Mouse (Mus musculus): ENCODE results near the gene Itpa. TPM values are rescaled to one million over a fixed set of nuclear protein-coding genes. Genes with fewer than 3 reads are reported as not detected.
"Not testable (repeated sequence)": the region's sequence is repeated elsewhere in the genome, so short reads cannot be mapped to it uniquely, and the experiment has no call there.

The Itpa gene
- polyA plus RNA-seq (2017; shearing (Covaris generic)) = 10 to 100 TPM; 43.6 to 49.7 TPM

GRCm38 (mm10) chr2:130667559-130667958, at the start of gene Itpa:
Gene Itpa, plus strand, starts transcription at chr2:130667610.
- peak; percentile 80 for ATAC-seq

- ATAC-seq = no peak
These were observed 48.4 kb upstream of the Itpa start for GRCm38 (mm10) chr2:130618972-130619371.

DNA sequence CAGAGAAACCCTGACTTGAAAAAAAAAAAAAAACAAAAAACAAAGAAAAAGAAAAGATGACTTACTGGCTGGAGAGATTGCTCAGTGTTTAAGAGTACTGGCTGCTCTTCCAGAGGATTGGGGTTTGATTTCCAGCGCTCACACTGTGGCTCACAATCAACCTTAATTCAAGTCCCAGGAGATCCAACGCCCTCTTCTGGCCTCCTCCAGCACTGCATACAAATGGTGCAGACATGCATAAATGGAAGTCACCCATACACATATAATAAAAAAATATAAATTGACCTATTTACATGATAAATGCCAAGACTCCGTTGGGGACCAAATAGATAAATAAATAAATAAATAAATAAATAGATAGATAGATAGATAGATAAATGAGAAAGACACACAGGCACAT, 39.0 kb upstream of the Itpa start:
- no peak for ATAC-seq

- peak; percentile 24 for ATAC-seq
These were observed 38.2 kb upstream of the Itpa start for GRCm38 (mm10) chr2:130629080-130629838.

- peak; percentile 93 for ATAC-seq
These were observed 37.6 kb upstream of the Itpa start, which contains the start of the genes Fastkd5 and Ubox5 for GRCm38 (mm10) chr2:130629839-130630203. Gene Fastkd5, minus strand, starts transcription at chr2:130630027. Gene Ubox5, minus strand, starts transcription at chr2:130630038.

DNA sequence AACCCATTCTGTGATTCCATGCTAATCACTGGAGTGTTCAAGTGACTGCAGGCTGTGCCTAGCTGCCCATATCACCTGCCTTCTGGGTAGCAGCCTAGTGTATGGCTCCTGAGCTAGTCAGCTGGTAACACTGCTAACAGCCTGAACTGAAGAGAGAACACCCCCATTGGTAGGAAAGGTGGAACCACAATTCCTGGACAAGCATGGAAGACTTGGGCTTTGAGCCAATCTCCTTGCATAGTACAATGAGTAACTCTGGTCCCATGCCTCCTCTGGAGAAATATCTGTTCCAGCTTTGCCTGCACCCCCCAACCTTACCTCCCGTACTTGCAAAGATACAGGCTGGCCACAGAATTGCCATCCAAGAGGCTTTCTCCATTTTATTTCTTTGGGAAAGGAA, 35.0 kb upstream of the Itpa start:
- ATAC-seq = no peak

DNA sequence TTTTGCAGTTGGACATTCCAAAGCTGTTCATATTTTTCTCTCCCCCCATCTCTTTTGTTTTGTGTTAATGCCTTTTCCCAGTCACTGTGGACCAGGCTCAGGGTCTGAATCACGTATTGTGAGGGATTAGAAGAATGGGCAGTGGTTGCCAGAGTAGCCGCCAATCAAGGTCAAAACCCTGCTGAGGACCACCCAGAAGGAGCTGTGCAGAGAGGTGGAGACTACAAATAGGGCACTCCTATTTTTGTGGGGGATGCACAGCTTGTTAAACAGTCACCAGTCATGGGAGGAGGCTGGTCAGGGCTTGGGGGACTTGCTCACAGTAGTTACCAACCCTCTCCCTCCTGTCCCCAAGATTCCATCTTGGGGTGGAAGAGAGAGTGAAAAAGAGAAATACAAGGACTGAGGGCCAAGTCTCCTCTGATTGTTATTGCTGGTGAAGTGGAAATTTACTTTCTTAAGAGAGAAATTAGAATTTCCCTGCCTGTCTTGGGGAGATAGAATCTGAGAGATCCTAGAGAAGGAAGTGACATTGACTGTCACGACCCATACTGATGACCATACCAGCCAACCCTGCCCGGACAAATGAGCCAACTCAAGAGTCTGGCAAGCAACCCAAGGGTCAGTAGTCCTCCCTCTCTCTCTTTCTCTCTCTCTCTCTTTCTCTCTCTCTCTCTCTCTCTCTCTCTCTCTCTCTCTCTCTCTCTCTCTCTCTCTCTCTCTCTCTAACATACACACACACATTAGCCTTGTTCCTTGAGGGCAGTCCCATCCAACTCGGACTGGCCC, 34.3 kb upstream of the Itpa start:
- ATAC-seq = no peak

DNA sequence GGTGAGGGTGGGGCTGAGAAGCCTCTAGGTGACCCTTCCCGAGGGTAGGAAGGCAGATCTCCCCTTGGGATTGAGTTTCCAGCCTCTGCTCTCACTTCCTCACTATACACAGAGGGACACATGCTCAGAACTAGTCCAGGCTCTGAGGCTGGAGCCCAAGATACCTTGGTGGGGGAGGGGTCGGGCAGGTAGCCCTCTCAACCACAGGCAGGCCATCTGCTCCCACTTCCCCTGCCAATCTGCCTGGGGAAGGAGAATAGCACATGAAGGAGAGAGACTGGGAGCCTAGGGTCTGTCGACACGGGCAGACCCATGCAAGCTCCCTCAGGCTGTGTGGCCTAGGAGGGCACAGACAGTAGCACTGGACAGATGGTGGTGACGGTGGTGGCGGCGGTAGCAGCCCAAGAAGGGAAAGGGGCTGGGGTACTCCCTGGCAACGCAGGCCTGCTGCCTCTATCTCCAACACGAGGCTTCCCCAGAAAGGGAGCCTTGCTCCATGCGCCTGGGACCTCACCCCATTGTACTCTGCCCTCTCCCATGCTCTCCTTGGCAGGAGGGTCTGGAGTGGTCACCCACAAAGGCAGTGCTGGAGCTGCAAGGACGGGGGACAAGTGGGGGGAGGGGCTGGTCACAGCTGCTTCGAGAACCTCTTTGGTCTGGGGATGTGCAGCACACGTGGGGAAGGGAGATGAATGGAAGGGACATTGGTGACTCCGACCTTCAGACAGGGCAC, 33.2 kb upstream of the Itpa start:
- no peak for ATAC-seq

- peak; percentile 19 for ATAC-seq
These were observed 32.5 kb upstream of the Itpa start for GRCm38 (mm10) chr2:130634739-130635411.

- ATAC-seq = no peak
These were observed 31.6 kb upstream of the Itpa start for GRCm38 (mm10) chr2:130635847-130636246.

DNA sequence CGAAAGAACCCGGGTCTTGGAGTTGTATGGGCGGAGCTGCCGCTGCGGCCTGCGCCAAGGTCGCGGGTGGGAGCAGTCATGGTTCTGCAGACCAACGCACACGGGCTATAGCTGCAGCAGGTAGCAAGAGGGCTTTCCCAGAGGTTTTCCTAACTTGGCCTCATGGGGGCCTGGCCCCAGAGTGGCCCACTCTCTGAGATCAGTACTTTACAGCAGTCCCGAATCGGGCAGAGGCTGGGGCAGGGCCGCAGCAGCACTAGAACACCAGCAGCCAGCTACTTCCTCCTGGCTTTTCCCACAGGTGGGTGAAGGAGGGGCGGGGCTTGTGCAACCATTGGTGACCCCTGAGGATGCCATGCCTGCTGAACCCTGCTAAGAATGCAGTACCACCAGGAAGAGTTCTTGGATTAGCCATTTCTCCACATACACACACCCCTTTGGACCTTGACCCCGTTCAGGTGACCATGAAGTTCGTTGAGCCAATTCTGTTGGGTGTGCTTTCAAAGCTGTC, 29.3 kb upstream of the Itpa start:
- ATAC-seq = no peak

- no peak for ATAC-seq
These were observed 28.1 kb upstream of the Itpa start for GRCm38 (mm10) chr2:130639276-130639675.

DNA sequence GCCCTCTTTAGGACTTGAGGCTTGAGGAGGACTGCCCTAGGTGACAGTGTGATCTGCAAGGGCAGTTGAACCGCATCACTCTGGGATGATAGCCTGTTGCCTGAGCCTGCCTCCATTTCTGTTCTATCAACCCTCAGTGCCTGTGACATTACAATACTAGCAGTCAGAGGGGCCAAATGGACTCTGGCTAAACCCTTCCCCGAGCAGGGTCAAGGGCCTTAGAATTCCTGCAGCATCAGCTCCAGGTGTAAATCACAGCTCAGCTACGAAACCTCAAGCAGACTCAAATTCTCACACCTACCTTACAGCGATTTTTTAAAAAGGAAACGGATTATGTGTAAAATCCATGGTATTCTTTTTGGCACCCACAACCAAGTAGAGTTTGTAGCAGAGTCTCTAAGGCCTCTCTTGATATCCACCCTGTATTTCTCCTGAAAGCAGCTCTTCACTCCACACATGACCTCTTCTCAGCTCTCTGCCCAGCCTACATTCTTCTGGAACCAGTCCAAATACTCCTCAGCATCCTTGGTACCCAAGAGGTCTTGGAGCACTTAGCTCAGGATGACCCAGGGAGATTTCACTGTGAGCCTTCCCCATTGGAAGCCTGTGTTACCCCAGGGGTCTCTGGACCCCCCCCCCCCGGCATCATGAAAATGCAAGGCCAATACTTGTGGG, 25.9 kb upstream of the Itpa start:
- no peak for ATAC-seq

- ATAC-seq = peak; percentile 56
These were observed 25.2 kb upstream of the Itpa start for GRCm38 (mm10) chr2:130642197-130642660.

- ATAC-seq = peak; percentile 91
These were observed 24.6 kb upstream of the Itpa start, which contains the start of gene Lzts3 for GRCm38 (mm10) chr2:130642684-130643369. Gene Lzts3, minus strand, starts transcription at chr2:130642803.

- ATAC-seq = no peak
These were observed 22.2 kb upstream of the Itpa start for GRCm38 (mm10) chr2:130645198-130645597.

DNA sequence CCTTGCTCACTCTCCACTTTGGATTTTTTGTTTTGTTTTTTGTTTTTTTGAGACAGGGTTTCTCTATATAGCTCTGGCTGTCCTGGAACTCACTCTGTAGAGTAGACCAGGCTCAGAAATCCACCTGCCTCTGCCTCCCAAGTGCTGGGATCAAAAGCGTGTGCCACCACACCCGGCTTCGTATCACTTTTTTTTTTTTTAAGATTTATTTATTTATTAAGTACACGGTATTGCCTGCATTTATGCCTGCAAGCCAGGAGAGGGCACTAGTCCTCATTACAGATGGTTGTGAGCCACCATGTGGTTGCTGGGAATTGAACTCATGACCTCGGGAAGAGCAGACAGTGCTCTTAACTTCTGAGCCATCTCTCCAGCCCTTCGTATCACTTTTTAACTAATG, 18.4 kb upstream of the Itpa start:
- ATAC-seq = not testable (repeated sequence)

- no peak for ATAC-seq
These were observed 14.1 kb upstream of the Itpa start for GRCm38 (mm10) chr2:130653303-130653702.

DNA sequence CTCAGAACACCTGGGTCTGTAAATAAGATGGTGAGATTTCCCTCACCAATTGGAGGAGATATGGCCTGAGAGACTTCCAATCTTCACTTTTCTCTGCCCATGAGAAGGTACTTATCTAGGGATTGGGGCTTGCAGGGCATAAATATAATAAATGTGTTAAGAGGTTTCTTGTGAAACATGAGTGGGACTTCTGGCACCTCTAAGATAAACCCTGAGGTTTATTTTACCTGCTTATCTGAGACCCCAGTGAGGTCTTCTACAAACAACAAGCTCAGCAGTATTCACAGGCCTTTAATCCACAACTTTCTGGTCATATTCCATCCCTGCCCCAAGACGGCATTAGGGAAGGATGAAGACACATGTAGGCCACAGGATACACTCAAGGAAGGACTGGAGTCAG, 13.7 kb upstream of the Itpa start:
- no peak for ATAC-seq

GRCm38 (mm10) chr2:130655660-130656339, 11.6 kb upstream of the Itpa start:
- ATAC-seq = no peak

Data from CD4-positive, CD25-positive, alpha-beta regulatory T cell, adult 4 months (primary cell).